Mouse (Mus musculus): ENCODE results near the gene Fxyd2.

Gene Fxyd2

GRCm38 (mm10) chr9:45391299-45391698 lies 8.2 kb upstream of the Fxyd2 start:
- DNase-seq (ENCODE audit: low read depth): no peak

GRCm38 (mm10) chr9:45395218-45395617 lies 4.3 kb upstream of the Fxyd2 start:
- no peak for DNase-seq (ENCODE audit: low read depth)

DNA sequence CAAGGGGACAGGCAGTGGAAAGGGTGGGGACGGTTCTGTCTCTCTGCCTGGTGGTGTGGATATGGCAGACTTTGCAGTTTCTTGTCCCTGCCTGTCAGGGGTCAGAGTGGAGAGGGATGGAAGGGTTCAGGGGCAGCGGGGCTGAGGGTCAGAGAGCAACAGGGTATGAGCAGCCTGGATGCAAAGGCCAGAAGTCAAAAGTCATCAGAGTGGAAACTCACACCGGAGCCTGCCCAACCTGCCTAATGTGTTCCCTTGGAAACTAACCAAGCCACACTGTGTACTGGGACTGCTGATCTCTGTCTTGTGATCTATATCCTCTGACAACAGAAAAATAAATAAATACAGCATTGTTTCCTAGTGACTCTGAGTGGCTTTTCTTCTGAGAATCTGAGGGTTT lies 3.7 kb upstream of the Fxyd2 start:
- no peak for DNase-seq (ENCODE audit: low read depth)

GRCm38 (mm10) chr9:45398336-45398735 lies 1.1 kb upstream of the Fxyd2 start:
- no peak for DNase-seq (ENCODE audit: low read depth)

- no peak for DNase-seq (ENCODE audit: low read depth)
These were observed 2.4 kb downstream of the Fxyd2 start for GRCm38 (mm10) chr9:45401851-45402250.

GRCm38 (mm10) chr9:45402957-45403356 lies 3.5 kb downstream of the Fxyd2 start:
- DNase-seq (ENCODE audit: low read depth): no peak

GRCm38 (mm10) chr9:45405694-45406093 lies 6.2 kb downstream of the Fxyd2 start:
- DNase-seq (ENCODE audit: low read depth): no peak

- DNase-seq (ENCODE audit: low read depth): no peak
These were observed 7.3 kb downstream of the Fxyd2 start for GRCm38 (mm10) chr9:45406808-45407207.

DNA sequence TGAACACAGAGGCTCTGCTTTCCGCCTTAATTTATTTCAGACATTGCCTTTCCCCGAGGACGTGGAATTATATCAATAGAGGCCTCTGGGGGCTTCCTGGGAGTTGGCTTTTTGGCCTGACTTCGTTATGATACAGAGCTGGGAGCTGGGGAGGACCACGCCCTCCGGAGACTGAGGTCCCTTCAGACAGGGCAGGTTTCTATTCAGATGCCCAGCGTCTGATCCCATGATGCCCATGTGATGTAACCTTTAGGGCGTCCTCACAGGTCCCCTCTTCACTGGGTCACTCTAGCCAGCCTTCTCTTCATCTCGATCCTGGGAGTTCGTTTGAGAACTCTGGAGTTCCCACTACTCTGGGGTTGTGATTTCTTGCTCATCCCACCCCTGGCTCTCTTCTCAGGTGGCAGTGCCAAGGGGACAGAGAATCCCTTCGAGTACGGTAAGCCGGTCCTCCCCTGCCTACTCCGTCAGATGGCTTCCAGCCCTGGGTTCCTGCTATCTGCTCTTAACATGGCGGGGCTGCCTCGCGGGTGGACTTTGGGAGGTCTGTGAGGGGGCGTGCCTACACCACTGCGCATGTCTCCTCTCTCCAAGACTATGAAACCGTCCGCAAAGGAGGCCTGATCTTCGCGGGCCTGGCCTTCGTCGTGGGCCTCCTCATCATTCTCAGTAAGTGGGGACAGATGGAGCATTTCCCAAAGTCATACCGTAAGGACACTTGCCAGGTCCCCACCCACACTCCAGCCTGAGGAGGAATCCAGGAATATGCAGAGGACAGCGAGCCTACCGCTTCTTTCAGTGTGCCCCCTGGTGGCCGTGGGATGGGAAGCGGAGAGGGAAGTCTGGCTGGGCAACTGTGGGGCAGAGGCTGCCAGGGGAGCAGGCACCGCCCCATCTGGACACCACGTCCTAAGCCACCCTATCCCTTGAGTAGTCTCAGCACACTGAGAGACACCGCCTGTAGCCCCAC lies 8.5 kb downstream of the Fxyd2 start:
- no peak for DNase-seq (ENCODE audit: low read depth)

DNA sequence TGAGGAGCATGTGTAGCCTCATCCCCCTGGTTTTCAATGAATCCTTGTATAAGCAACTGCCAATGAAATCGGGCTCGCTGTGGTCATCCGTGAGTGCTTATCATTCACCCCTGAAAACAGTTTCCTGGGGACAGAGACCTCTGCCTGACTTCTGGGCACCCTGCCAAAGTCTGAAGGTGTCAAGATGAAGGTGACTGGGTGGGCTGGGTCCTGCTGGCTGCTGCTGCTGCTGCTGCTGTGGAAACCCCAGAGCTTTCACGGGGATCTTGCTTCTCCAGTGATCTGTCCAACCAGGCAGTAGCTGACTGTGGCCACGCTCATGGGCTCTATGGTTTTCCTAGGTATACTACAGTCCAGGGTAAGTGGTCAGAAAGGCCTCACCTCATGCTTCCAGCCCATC lies 10.7 kb downstream of the Fxyd2 start:
- no peak for DNase-seq (ENCODE audit: low read depth)

GRCm38 (mm10) chr9:45410614-45411013 lies 11.1 kb downstream of the Fxyd2 start:
- DNase-seq (ENCODE audit: low read depth): no peak

DNA sequence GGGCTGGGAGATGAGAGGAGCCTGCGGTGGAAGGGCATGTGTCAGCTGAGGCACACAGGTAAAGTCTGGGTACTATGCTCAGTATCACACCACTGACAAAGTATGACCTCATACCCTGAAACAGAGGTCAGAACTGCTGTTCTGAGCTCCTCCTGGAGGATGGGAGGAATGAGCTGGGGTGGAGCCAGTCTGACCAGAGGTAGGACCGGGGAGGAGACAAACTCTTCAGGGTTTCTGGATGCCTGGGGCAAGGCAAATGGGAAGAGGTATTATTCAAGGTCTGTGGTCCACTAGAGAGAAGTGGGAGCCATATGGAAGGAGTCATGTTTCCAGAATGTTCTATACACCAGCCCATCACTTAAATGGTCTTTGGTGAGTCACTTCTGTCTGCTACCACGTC lies 11.6 kb downstream of the Fxyd2 start:
- DNase-seq (ENCODE audit: low read depth): no peak

DNA sequence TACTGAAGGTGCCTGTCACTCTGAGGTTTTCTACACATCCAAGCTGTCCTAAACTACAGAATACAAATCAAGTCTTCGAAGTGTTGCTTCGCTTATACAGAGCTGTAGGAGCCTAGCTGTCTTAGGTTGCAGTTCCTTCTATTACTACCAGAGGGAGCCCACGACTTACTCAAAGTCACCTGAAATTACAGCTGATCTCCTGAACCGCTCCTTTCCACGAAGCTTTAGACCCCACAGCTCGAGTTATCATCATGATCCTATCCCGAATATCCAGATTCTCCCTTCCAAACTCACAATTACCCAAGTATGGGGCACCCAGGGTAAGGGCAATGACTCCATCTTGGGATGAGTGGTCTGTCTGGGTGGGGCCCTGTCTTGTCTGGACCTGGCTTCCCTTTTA lies 12.3 kb downstream of the Fxyd2 start:
- no peak for DNase-seq (ENCODE audit: low read depth)

GRCm38 (mm10) chr9:45412287-45412686 lies 12.8 kb downstream of the Fxyd2 start:
- peak; percentile 54 for DNase-seq (ENCODE audit: low read depth)

DNA sequence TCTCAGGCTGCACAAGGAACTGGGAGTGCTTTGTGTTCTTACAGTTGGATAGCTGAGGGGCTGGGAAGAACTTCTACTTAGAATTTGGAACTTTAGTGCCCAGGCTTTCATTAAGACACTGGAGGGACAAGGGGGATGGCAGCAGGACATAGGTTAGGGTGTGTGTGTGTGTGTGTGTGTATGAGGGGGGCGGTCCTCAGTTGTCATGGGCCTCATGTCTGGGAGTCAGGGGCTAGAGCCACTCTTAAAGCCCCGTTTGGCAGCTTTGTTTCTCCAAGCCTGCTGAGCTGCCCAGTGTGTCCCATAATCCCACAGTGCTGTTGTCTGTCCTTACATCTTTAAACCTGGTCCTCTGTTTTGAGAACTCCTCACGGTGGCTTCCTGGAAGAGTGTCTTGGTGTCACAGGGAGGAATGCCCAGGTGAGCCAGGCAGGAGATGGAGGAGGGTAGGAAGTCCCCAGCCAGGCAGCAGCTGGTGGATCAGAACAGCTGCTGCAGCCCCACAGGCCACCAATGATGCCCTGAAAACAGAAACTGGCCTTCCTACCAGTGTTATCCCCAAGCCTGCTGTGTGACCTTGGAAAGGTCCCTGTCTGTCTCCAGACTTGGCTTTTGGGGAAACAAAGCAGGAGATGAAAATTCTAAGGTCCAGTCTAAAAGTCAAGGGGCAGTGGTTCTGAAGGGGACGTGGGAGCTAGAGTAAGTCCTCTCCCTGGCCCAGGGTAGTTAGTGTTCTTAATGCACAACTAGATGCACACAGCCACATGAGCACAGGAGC lies 13.4 kb downstream of the Fxyd2 start:
- DNase-seq (ENCODE audit: low read depth): no peak

DNA sequence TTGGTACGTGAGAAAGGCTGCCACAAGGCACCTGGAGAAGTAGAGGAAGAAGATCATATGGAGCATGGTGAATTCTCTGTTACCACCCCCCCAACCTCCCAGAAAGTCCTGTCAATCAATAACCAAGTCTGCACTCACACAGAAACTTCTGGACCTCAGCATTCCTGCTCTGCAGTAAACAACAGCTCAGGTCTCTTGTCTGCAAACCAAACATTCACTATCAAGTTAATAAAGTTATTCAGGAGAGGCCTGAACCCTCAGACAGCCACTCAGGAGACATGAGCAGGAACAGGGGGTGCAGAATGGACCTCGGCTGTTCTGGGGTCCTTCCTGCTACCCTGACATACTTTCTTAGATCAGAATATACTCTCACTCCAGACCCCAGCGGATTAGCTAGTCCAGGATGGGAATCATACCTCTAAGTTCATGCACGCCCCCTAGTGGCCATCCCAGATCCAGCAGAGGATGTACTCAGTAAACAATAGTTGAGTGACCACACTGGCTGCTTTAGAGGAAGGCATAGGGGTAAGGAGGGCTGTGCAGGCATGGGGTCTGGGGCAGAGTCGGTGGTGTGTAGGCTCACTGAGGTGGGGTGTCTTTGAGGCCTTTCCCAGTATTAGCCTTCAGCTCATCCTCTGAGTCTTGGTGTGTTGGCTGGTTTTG lies 14.1 kb downstream of the Fxyd2 start:
- no peak for DNase-seq (ENCODE audit: low read depth)

DNA sequence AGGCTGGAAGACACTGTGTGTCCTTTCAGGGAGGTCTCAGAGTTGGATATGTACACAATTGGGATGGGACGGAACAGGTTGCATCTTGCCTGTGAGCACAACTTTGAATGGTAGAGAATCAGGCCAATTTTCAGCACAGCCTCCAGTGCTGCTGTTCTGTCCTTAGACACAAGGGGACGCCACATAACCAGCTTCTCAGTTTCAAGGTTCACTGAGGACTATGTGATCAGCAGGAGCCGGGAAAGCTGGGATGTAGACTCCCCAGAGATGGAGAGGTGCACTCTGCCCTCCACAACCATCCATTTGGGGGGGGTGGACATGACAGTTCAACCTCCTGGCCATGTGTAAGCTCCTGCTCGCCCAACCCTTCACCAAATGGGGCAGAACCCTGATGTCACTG lies 16.4 kb downstream of the Fxyd2 start:
- no peak for DNase-seq (ENCODE audit: low read depth)

DNA sequence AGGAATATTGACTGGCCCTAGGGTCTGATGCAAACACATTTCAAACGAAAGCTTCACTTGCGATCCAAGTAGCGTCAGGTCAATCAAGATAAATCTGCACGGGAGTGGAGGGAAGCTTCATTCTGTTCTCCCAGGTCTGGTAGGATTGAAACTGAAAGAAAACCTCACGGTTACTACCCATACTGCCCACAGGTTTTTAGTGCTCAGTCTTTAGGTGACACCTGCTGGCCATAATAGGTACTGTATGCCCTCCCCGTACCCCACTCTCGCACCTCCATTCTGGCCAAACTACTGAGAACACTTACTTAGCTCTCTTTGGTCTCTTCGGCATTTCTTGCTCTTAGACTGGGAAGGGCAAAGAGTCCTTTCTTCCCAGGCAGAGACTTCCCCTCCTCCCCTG lies 17.8 kb downstream of the Fxyd2 start:
- no peak for DNase-seq (ENCODE audit: low read depth)

DNA sequence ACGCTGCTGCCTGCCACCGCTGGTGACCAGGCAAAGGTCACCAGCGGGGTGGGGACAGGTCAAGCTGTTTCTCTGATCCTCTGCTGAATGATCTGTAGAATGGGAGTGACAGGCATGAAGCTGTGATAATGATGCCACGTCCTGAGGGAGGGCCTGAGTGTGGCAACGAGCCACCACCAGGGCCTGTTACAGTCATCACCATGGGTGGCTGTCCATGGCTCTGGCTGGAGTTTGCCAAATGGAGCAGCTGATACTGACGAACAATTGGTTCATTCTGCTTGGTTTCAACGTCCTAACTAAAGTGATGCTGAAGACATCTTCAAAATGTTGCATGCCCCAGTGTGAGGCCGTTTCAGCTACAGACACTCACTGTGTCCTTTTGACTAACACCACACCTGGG lies 18.8 kb downstream of the Fxyd2 start:
- no peak for DNase-seq (ENCODE audit: low read depth)

DNA sequence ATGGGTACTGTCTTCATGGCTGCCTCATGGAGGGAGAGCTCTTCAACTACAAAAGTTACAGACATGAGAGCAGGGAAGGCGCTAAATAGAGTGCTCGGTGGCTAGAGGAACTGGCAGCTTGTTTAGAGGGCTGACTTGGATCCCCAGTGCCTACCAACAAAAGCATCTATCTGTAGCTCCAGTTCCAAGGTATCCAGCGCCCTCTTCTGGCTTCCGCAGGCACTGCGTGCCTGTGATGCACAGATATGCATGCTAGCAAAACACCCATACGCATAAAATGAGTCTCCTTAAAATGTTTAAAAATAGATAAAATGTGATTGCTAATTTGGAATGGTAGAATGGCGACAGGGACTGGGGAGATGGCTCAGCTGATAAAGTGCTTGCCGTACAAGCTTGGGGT lies 21.7 kb downstream of the Fxyd2 start:
- DNase-seq (ENCODE audit: low read depth): no peak

GRCm38 (mm10) chr9:45422761-45423298 lies 23.4 kb downstream of the Fxyd2 start:
- DNase-seq (ENCODE audit: low read depth): no peak

DNA sequence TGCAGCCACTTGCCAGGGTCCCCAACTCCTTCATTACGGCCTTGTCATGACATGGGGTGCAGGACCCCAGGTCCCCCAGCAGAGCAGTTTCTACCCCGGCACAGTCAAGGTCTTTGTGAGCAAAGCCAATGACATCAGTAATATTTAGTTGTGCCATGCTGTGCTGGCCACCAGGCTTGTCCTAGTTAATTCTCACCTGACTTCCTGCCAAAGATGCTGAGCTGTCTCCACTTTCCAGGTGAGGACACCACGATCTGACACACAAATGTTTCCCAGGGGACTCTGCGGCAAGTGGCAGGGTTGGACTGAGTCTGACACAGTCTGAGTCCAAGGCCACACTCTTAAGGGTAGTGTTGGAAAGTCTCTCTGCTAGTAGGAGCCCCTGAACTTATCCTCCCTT lies 27.0 kb downstream of the Fxyd2 start, which contains the start of gene Dscaml1:
Dscaml1 (plus strand) TSS at position 173 of the 400 bp plus-strand sequence.
- no peak for DNase-seq (ENCODE audit: low read depth)

Measured in c-Kit-positive CD71-positive TER-119-negative erythroid progenitor cells, embryonic 14.5 days (primary cell).